Mouse (Mus musculus) CD4-positive helper T cell, adult 2 months (primary cell): Measurements from ENCODE around the gene Prune1.
A peak's percentile ranks its signal among the peaks of the same experiment; 100 is the strongest.

Experiments
- DNase-seq: peaks from one replicate; pipeline ENCODE4 v3.0.0-alpha.2; 2012; ENCODE audit warnings: low read depth, missing footprints, low spot score

Prune1 gene

DNA sequence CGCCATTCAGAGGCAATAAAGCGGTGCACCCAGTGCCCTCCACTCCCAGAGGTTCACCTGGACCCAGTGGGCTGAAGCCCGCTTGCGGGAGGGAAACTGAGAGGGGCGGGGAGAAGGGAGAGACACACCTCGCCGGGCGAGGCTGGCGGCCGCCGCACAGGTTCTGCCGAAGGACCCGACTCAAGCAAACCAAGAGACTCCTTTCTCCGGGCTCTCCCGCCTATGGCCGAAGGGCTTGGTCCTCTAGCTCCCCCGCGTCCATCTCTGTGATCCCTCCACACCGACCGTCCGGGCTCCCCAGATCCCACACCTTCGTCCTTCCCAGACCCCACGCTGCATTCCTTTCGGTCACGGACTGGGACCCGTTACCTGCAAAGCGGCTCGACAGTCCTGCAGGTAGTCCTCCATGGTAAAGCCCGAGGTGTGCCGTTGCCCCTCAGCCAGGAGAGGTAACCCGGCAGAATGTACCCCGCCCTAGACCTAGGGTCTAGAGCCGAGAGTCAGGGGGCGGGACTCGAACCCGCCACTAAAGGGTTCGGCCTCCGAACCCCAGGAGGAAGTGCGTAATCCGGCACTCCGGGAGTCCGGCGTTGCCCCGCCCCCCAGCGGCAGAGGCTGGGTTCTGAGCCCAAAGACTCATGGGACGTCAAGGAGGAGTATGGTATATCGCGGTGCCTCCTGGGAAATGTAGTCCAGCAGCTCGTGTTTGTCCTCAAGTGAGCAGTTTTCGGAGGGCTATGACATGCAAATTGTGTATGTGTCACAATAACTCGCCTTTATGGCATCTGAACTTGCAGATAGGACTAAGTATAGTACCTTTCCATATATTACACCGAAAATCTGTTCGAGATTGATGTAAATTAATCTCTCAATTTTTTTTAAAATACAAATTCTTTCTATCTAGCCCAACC, at the start of gene Prune1, which contains the start of gene Mindy1:
TSS of gene Prune1 (minus strand) at position 861 of the 911 bp plus-strand sequence.
TSS of gene Mindy1 (plus strand) at position 130 of the 911 bp plus-strand sequence.
- peak; percentile 98 for DNase-seq

- no peak for DNase-seq
Observed at GRCm38 (mm10) chr3:95331528-95331927, 49.7 kb upstream of the Prune1 start.

GRCm38 (mm10) chr3:95328803-95329404, 47.0 kb upstream of the Prune1 start:
- no peak for DNase-seq

DNA sequence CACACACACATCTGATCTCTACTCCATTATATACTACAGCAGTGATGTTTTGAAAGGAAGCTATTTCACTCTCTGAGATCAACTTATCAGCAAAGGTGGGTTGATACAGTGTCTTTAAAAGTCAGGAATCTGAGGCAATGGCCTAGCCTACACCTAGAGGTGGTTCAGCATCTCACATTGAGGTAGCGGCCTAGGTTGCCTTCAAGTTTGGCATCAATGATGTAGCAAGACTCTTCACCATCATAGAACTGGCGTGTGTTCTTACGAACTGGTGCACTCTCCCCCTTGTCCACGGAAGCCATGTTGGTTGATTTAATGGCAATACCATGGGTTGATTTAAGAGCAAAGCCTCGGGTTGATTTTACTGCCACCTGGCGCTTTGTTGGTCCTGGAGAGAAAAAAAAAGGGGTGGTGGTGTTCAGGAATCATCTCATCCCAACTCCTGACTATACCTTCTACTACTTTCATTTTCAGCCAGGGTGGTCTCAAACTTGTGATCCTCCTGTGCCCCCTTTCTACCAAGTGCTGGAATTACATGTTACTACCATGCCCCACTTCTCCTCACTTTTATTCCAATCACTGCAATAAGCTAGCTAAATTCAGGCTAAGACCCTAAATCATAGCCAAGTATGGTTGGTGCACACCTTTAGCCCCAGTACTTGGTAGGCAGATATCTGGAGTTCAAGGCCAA, 42.7 kb upstream of the Prune1 start:
- no peak for DNase-seq

GRCm38 (mm10) chr3:95323429-95323828, 41.6 kb upstream of the Prune1 start:
- no peak for DNase-seq

DNA sequence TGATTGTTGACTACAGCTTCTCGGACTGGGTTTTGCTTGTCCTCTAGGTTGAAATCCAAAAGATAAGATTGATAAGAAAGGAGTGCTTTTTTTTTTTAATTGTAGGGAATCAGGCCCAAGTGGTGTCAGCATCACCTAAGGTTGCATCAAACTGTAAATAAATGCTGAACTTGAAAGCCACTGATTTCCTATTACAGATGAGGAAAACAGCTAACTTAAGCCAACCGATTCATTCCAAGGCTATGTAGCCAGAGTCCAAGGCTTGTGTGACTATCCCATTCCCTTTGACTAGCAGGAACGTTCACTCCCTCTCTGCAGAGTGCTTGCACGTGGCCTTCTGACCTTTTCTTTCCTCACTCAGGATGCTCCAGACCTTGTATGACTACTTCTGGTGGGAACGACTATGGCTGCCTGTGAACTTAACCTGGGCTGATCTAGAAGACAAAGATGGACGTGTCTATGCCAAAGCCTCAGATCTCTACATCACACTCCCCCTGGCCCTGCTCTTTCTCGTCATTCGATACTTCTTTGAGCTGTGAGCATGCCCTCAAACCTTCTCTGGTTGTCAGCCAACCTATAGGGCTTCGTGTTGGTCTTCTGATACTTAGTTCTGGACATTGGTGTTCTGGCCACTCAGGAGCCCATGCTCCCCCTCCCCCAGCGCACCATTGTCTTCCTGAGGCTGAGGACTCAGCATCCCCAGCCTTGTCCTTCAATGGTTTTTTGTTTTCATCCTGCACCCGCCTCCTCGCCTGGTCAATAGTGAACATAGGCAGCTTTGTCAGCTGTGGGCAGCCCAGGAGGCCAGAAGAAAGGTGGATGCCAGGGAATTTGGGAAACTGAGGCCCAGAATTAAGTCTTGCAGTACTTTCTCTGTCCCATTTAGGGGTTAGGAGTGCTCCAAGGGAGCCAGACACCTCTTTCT, 38.1 kb upstream of the Prune1 start:
- DNase-seq: no peak

DNA sequence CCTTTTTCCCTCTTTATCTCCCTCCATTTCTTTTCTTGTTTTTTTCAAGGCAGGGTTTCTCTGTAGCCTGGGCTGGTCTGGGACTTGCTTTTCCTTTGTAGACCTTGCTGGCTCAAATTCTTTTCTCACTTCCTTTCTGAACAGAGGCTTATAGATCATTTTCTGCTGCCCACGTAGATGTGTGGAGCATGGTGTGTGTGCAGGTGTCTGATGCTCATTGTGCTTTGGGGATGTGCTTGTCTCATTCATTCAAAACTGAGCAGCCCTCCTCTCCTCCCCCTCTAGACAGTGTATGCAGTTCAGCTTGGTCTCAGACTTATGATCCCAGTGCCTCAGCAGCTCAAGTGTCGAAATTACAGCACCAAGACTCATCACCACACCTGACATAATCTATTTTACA, 37.2 kb upstream of the Prune1 start:
- no peak for DNase-seq

- DNase-seq: no peak
Observed at GRCm38 (mm10) chr3:95318548-95318947, 36.7 kb upstream of the Prune1 start.

- DNase-seq: peak; percentile 59
Observed at GRCm38 (mm10) chr3:95317414-95318080, 35.7 kb upstream of the Prune1 start.

DNA sequence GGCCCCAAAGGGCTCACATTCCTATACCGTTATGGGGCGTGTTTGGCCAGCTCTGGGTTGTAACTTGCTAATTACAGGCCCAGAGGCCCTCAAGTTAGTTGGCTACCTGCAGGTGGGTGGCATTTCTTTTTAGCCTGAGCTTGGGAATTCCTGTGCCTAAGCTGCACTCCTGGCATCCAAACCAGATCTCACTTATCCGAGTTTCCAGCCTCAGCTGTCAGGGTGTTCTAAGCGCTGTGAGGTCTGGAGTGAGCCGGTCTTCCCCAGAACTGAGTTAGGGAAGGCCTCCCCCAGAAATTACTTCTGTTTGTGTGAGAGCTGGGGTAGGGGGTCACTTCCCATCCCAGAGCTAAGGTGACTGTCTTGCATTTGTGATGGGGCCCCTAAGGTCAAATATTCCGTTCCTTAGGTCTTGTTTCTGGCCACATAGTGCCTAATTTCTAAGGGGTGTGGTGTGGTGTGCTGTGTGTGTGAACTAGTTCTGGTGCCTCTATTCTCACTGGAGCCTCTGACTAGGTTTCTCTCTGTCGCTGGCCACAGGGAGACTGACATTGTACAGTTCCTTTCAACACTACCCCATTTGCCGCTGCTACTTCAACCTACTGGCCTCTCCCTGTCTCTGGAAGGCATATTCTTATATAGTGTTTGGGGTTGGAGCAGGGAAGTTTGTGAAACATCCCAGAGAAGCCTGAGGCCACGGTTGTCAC, 34.1 kb upstream of the Prune1 start:
- DNase-seq: no peak

DNA sequence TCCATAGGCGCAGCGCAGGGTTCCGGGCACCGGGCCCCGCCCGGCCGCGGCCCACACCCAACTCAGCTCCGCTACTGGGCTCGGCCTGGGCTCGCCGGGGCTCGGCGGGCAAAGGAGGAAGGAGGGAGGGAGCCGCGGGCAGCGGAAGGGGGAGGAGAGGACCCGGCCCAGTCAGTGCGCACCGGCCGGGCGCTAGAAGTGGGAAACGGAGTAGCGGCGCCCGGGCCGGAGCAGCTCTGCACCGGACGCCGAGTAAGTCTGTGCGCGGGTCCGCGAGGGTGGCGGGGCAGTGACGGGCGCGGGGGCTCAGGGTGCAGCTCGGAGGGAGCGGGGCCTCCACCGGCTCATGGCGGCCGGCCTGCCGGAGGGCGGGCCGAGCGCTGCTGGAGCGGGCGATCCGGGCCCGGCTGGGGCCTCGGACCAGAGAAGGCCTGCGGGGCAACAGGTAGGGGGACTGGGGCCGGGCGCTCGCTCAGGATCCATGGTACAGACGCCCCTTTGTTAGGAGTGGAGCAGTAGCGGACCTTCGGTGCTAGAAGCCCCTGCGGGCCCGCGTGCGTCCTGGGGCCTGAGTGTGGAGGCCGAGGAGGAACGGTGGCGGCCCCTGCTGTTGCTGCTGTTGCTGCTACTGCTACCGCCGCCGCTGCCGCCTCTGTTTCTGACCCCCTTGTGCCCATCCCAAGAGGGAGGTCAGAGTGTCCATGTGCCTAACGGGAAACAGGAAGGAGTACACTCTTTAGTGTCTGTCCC, 33.4 kb upstream of the Prune1 start:
- peak; percentile 91 for DNase-seq

- DNase-seq: no peak
Observed at GRCm38 (mm10) chr3:95314486-95315093, 32.7 kb upstream of the Prune1 start, which contains the start of gene Cers2. TSS of gene Cers2 (plus strand) at chr3:95314791.

DNA sequence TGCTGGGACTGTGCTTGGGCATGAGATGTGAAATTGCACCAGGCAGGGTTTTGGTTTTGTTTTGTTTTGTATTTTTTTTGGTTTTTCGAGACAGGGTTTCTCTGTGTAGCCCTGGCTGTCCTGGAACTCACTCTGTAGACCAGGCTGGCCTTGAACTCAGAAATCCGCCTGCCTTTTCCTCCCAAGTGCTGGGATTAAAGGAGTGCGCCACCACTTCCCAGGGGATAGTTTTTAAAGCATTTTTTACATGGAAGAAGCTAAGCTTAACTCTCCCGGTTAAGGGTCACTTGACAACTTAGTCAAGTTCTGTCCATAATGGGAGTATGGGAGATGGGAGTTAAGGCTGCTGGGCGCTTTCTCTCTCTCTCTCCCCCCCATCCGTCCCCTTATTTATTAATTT, 32.2 kb upstream of the Prune1 start:
- no peak for DNase-seq

DNA sequence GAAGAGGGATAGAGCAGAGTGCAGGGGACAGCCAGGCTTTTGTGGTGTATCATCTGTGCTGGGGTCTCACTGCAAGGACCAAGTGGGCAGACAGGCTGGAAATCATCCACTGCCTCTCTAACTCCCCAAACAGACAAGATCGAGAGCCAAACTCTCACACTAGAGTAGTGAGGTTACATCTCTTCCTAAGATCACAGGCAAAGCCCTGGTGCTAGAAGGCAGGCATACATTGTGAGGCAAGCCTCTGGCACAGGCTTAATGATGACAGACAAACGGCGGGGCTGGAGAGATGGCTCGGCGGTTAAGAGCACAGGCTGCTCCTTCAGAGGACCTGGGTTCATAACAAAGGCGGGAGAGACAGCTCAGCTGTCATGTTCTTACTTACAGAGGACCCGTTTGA, 31.6 kb upstream of the Prune1 start:
- no peak for DNase-seq

GRCm38 (mm10) chr3:95312623-95313022, 30.7 kb upstream of the Prune1 start:
- DNase-seq: peak; percentile 34

DNA sequence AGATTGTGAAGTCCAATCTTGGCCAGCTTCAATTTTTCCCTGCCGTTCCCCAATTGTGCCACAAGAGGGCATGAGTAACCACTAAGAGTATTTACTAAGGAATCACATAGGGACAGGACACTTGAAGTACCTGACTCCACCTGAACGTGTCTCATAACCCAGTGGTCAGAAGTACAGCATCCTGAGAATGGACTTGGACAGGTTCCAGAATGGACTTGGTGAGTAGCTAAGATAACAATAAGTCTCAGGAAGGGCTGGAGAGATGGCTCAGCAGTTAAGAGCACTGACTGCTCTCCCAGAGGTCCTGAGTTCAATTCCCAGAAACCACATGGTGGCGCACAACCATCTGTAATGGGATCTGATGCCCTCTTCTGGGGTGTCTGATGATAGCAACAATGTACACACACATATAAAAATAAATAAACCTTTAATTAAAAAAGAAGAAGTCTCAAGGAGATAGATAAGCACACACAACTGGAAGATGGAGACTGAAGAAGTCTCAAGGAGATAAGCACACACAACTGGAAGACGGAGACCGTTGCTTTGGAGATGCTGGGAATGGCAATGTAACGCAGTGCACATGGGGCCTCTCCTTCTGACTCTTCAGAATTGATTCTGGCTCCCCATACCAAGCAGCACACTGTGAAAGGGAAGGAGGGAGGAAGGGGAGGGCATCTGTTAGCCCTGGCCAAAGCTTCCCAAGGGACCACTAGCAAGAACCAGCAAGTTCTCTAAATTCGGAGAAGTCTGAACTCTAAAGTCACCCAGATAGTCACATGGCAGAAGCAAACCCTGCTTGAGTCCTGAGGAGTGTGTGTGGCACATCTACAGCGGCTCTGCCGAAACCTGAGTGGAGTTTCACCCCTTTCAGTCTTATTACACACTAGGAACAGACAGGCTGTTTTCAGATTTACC, 29.3 kb upstream of the Prune1 start:
- DNase-seq: peak; percentile 64

GRCm38 (mm10) chr3:95310496-95310895, 28.6 kb upstream of the Prune1 start:
- DNase-seq: no peak

GRCm38 (mm10) chr3:95307100-95307499, 25.2 kb upstream of the Prune1 start, which contains the start of gene Anxa9:
TSS of gene Anxa9 (minus strand) at chr3:95307176.
- no peak for DNase-seq
